11 mouse cellular contexts compared by ENCODE assay signal in genomic region chr15:84300591-84300990, GRCm38 (mm10). TPM values are rescaled to one million over a fixed set of nuclear protein-coding genes. Genes with fewer than 3 reads are reported as not detected.
DNase-seq lines count a peak whose midpoint lies in the region; ATAC-seq and TF ChIP-seq lines count a peak whose summit lies in the region.
"Had no signal": no experiment of that assay in that cellular context is flagged by ENCODE, and none has a peak within 500 bp of the region (broad histone marks: within the 10 kb centered on the region; RNA-seq: fewer than 3 reads in every experiment).

No protein-coding gene starts in this region.

- H3K9ac ChIP-seq in embryonic facial prominence, embryonic 12.5 days = no peak overlapping the region
- H3K9ac ChIP-seq in hindbrain, embryonic 14.5 days = no peak overlapping the region
- H3K9ac ChIP-seq in midbrain, embryonic 13.5 days (replicated peaks) = no peak overlapping the region
- no peak overlapping the region for H3K9ac ChIP-seq in kidney, embryonic 14.5 days (ENCODE audit: low read depth, low read length)
- no peak overlapping the region for H3K9ac ChIP-seq in kidney, embryonic 16.5 days (replicated peaks; ENCODE audit: low read length)
- H3K9ac ChIP-seq: liver, embryonic 13.5 days had no signal

- 0 out of 2 replicates have a peak overlapping the region, but pooled peaks have one; percentile 1 for H3K4me3 ChIP-seq in E14TG2a.4 (replicated peaks; ENCODE audit: low read length)
- no peak overlapping the region for H3K4me3 ChIP-seq in embryonic facial prominence, embryonic 12.5 days
- H3K4me3 ChIP-seq in hindbrain, embryonic 14.5 days (replicated peaks; ENCODE audit: low read length) = no peak overlapping the region
- no peak overlapping the region for H3K4me3 ChIP-seq in midbrain, embryonic 13.5 days (replicated peaks)
- H3K4me3 ChIP-seq in kidney, embryonic 14.5 days (ENCODE audit: low read length) = no peak overlapping the region
- no peak overlapping the region for H3K4me3 ChIP-seq in kidney, embryonic 16.5 days (ENCODE audit: low read length)
- H3K4me3 ChIP-seq: liver, embryonic 13.5 days had no signal

- peaks cover 53% of the 10 kb centered on the region for H3K36me3 ChIP-seq in E14TG2a.4 (ENCODE audit: insufficient read depth, low read length)
- no peaks in the 10 kb centered on the region for H3K36me3 ChIP-seq in embryonic facial prominence, embryonic 12.5 days
- no peaks in the 10 kb centered on the region for H3K36me3 ChIP-seq in hindbrain, embryonic 14.5 days (replicated peaks; ENCODE audit: control insufficient read depth, insufficient read depth)
- no peaks in the 10 kb centered on the region for H3K36me3 ChIP-seq in midbrain, embryonic 13.5 days
- H3K36me3 ChIP-seq in kidney, embryonic 14.5 days (ENCODE audit: control insufficient read depth, insufficient read depth, low read length) = no peaks in the 10 kb centered on the region
- H3K36me3 ChIP-seq in kidney, embryonic 16.5 days (ENCODE audit: insufficient read depth, low read length) = no peaks in the 10 kb centered on the region

- H3K27ac ChIP-seq in embryonic facial prominence, embryonic 12.5 days = peak overlapping the region; percentile 30; the same call in 1 of the 2 replicates
- H3K27ac ChIP-seq in hindbrain, embryonic 14.5 days = peak overlapping the region; percentile 58
- H3K27ac ChIP-seq in midbrain, embryonic 13.5 days = peak overlapping the region; percentile 81
- no peak overlapping the region for H3K27ac ChIP-seq in kidney, embryonic 14.5 days (ENCODE audit: low read depth, low read length)
- H3K27ac ChIP-seq in kidney, embryonic 16.5 days (ENCODE audit: low read length) = no peak overlapping the region
- H3K27ac ChIP-seq: liver, embryonic 13.5 days had no signal

- 64% methylated on average over 2 of the region's 2 CpGs for whole genome bisulfite sequencing in embryonic facial prominence, embryonic 12.5 days
- 43% methylated on average over 2 of the region's 2 CpGs for whole genome bisulfite sequencing in hindbrain, embryonic 14.5 days
- WGBS in midbrain, embryonic 13.5 days = 16% methylated on average over 2 of the region's 2 CpGs
- 66% methylated on average over 2 of the region's 2 CpGs for WGBS in kidney, embryonic 14.5 days
- 69% methylated on average over 2 of the region's 2 CpGs for WGBS in kidney, embryonic 16.5 days

- ATAC-seq in embryonic facial prominence, embryonic 12.5 days (ENCODE audit: insufficient number of reproducible peaks, insufficient read depth, low FRiP score, low TSS enrichment) = no peak
- no peak for ATAC-seq in hindbrain, embryonic 14.5 days (ENCODE audit: low FRiP score)
- ATAC-seq in midbrain, embryonic 13.5 days = no peak
- no peak for ATAC-seq in kidney, embryonic 14.5 days (ENCODE audit: low FRiP score, low TSS enrichment)
- no peak for ATAC-seq in kidney, embryonic 16.5 days (ENCODE audit: low FRiP score, low TSS enrichment)
- ATAC-seq: CD4-positive, CD25-positive, alpha-beta regulatory T cell, adult 4 months had no signal

- no peak overlapping the region for H3K4me2 ChIP-seq in embryonic facial prominence, embryonic 12.5 days (replicated peaks)
- H3K4me2 ChIP-seq in hindbrain, embryonic 14.5 days (replicated peaks) = no peak overlapping the region
- 0 out of 2 replicates have a peak overlapping the region, but pooled peaks have one; percentile 42 for H3K4me2 ChIP-seq in midbrain, embryonic 13.5 days (replicated peaks)
- H3K4me2 ChIP-seq in kidney, embryonic 14.5 days (replicated peaks; ENCODE audit: low read depth, low read length) = no peak overlapping the region
- H3K4me2 ChIP-seq in kidney, embryonic 16.5 days (replicated peaks; ENCODE audit: low read depth, low read length) = no peak overlapping the region
- H3K4me2 ChIP-seq: liver, embryonic 13.5 days had no signal

- H3K27me3 ChIP-seq in E14TG2a.4 (ENCODE audit: insufficient read depth, low read length) = no peaks in the 10 kb centered on the region
- H3K27me3 ChIP-seq in embryonic facial prominence, embryonic 12.5 days = 0 out of 2 replicates have a peak, but pooled peaks cover 3% of the 10 kb centered on the region
- no peaks in the 10 kb centered on the region for H3K27me3 ChIP-seq in hindbrain, embryonic 14.5 days (ENCODE audit: control insufficient read depth, insufficient read depth, low read length)
- H3K27me3 ChIP-seq in midbrain, embryonic 13.5 days = peaks cover 18% of the 10 kb centered on the region
- 0 out of 2 replicates have a peak, but pooled peaks cover 2% of the 10 kb centered on the region for H3K27me3 ChIP-seq in kidney, embryonic 14.5 days (ENCODE audit: control insufficient read depth, insufficient read depth, low read length)
- H3K27me3 ChIP-seq in kidney, embryonic 16.5 days (ENCODE audit: insufficient read depth, low read length) = 0 out of 2 replicates have a peak, but pooled peaks cover 2% of the 10 kb centered on the region
- H3K27me3 ChIP-seq: liver, embryonic 13.5 days had no signal

- DNase-seq in hindbrain, embryonic 14.5 days (ENCODE audit: low spot score) = no peak
- no peak for DNase-seq in cerebellum, postnatal 25 days
- DNase-seq: kidney, adult 2 months; liver, embryonic 13.5 days; thymus, postnatal 14 days had no signal

- peaks cover 65% of the 10 kb centered on the region for H3K4me1 ChIP-seq in E14TG2a.4 (replicated peaks; ENCODE audit: low read depth, low read length)
- H3K4me1 ChIP-seq in embryonic facial prominence, embryonic 12.5 days = peaks cover 62% of the 10 kb centered on the region
- H3K4me1 ChIP-seq in hindbrain, embryonic 14.5 days (replicated peaks; ENCODE audit: control insufficient read depth, insufficient read depth, low read length) = peaks cover 64% of the 10 kb centered on the region
- peaks cover 88% of the 10 kb centered on the region for H3K4me1 ChIP-seq in midbrain, embryonic 13.5 days (replicated peaks)
- H3K4me1 ChIP-seq in kidney, embryonic 14.5 days (ENCODE audit: control insufficient read depth, insufficient read depth, low read length) = peaks cover 37% of the 10 kb centered on the region
- H3K4me1 ChIP-seq in kidney, embryonic 16.5 days (ENCODE audit: insufficient read depth, low read length) = peaks cover 59% of the 10 kb centered on the region

- TF ChIP-seq CTCF in E14TG2a.4 (conservative IDR thresholded peaks at IDR 0.05; ENCODE audit: low read length) = no peak

- H3K9me3 ChIP-seq in E14TG2a.4 (ENCODE audit: low read length) = no peaks in the 10 kb centered on the region
- no peaks in the 10 kb centered on the region for H3K9me3 ChIP-seq in embryonic facial prominence, embryonic 12.5 days
- H3K9me3 ChIP-seq in hindbrain, embryonic 14.5 days (ENCODE audit: control insufficient read depth, low read length) = no peaks in the 10 kb centered on the region
- no peaks in the 10 kb centered on the region for H3K9me3 ChIP-seq in midbrain, embryonic 13.5 days
- no peaks in the 10 kb centered on the region for H3K9me3 ChIP-seq in kidney, embryonic 14.5 days (ENCODE audit: control insufficient read depth, low read length)
- H3K9me3 ChIP-seq in kidney, embryonic 16.5 days (ENCODE audit: low read length) = no peaks in the 10 kb centered on the region
- H3K9me3 ChIP-seq: liver, embryonic 13.5 days had no signal

RNA-seq across cellular contexts. Expression of gene Parvg, which starts 23.2 kb away (rescaled TPM):
- 1.1 and 1.2 TPM in 2 replicates for polyA plus RNA-seq in embryonic facial prominence, embryonic 12.5 days (2016; fragmentation: Nextera tagmentation; extraction: Ambion mirVana)
- polyA plus RNA-seq in hindbrain, embryonic 14.5 days (2014; fragmentation: Nextera tagmentation; extraction: Ambion mirVana) = 0.44 and 0.55 TPM in 2 replicates
- polyA plus RNA-seq in midbrain, embryonic 13.5 days (2015; fragmentation: Nextera tagmentation; extraction: Ambion mirVana) = 0.59 and 0.78 TPM in 2 replicates
- 0.70 and 0.94 TPM in 2 replicates for polyA plus RNA-seq in kidney, embryonic 14.5 days (2014; fragmentation: Nextera tagmentation; extraction: Ambion mirVana)
- 1.6 and 2.1 TPM in 2 replicates for polyA plus RNA-seq in kidney, embryonic 16.5 days (2015; fragmentation: Nextera tagmentation; extraction: Ambion mirVana)

Comparison
In these comparisons a context has a peak if more than half of its experiments do, and no peak if none do; other contexts are left out.
1. H3K27ac ChIP-seq: peak in embryonic facial prominence, embryonic 12.5 days (single experiment), hindbrain, embryonic 14.5 days (single experiment) and midbrain, embryonic 13.5 days (single experiment); none in kidney, embryonic 14.5 days (single experiment) and kidney, embryonic 16.5 days (single experiment).